Comparison of ENCODE assay signal across 23 mouse cellular contexts in genomic region chr3:114570978-114571377, GRCm38 (mm10).
A peak's percentile ranks its signal among the peaks of the same experiment; 100 is the strongest.
DNase-seq lines count a peak whose midpoint lies in the region; ATAC-seq and TF ChIP-seq lines count a peak whose summit lies in the region.
"Had no signal": no experiment of that assay in that cellular context is flagged by ENCODE, and none has a peak within 500 bp of the region (broad histone marks: within the 10 kb centered on the region; RNA-seq: fewer than 3 reads in every experiment).

No protein-coding gene starts in this region.

- no peak for TF ChIP-seq EP300 in liver, postnatal 0 days (IDR thresholded peaks at IDR 0.05; ENCODE audit: low read depth)

- H3K4me1 ChIP-seq in liver, postnatal 0 days (ENCODE audit: insufficient read depth): no peaks in the 10 kb centered on the region
- no peaks in the 10 kb centered on the region for H3K4me1 ChIP-seq in liver, embryonic 12.5 days
- H3K4me1 ChIP-seq: forebrain, embryonic 12.5 days; forebrain, embryonic 15.5 days; heart, embryonic 10.5 days; heart, embryonic 13.5 days had no signal

- H3K27me3 ChIP-seq in liver, postnatal 0 days (ENCODE audit: insufficient read depth, low read length): no peaks in the 10 kb centered on the region
- H3K27me3 ChIP-seq in liver, embryonic 12.5 days (replicated peaks): no peaks in the 10 kb centered on the region
- H3K27me3 ChIP-seq: forebrain, embryonic 12.5 days; forebrain, embryonic 15.5 days; heart, embryonic 13.5 days; Patski had no signal

- no peak overlapping the region for H3K4me2 ChIP-seq in liver, postnatal 0 days (ENCODE audit: low read depth, low read length)
- no peak overlapping the region for H3K4me2 ChIP-seq in liver, embryonic 12.5 days
- H3K4me2 ChIP-seq: forebrain, embryonic 12.5 days; forebrain, embryonic 15.5 days; heart, embryonic 13.5 days; hindbrain, embryonic 14.5 days had no signal

- no peaks in the 10 kb centered on the region for H3K9me3 ChIP-seq in liver, postnatal 0 days (ENCODE audit: low read length)
- H3K9me3 ChIP-seq in liver, embryonic 12.5 days (replicated peaks): no peaks in the 10 kb centered on the region
- H3K9me3 ChIP-seq: forebrain, embryonic 12.5 days; forebrain, embryonic 15.5 days; heart, embryonic 10.5 days; heart, embryonic 13.5 days had no signal

- H3K9ac ChIP-seq in liver, postnatal 0 days (replicated peaks): no peak overlapping the region
- no peak overlapping the region for H3K9ac ChIP-seq in liver, embryonic 12.5 days
- H3K9ac ChIP-seq: forebrain, embryonic 12.5 days; forebrain, embryonic 15.5 days; heart, embryonic 13.5 days; hindbrain, embryonic 14.5 days had no signal

- peak; percentile 13 for DNase-seq in liver, postnatal 0 days
- DNase-seq in NIH3T3 (ENCODE audit: low read depth): peak; percentile 3
- DNase-seq in fat pad, adult 2 months (ENCODE audit: extremely low read depth, low read depth, low spot score): peak; percentile 76
- DNase-seq in c-Kit-positive CD71-positive TER-119-positive erythroid progenitor cells, embryonic 14.5 days (ENCODE audit: low spot score): no peak
- no peak for DNase-seq in spleen, postnatal 14 days (ENCODE audit: low spot score in 2 of 2)
- DNase-seq: adrenal gland, adult 8-10 months; adrenal gland, postnatal 25 days; cerebellum, adult 18-20 months; cerebellum, adult 9-10 months; cerebellum, postnatal 14 days; gastrocnemius, postnatal 25 days; heart, adult 2 months; heart, postnatal 14 days; heart, postnatal 4 days had no signal

- no peak for TF ChIP-seq CTCF in liver, postnatal 0 days (IDR thresholded peaks at IDR 0.05; ENCODE audit: low read depth)

- H3K4me3 ChIP-seq in liver, postnatal 0 days (ENCODE audit: low read depth, low read length): no peak overlapping the region
- no peak overlapping the region for H3K4me3 ChIP-seq in liver, embryonic 12.5 days
- H3K4me3 ChIP-seq: forebrain, embryonic 12.5 days; forebrain, embryonic 15.5 days; heart, adult 2 months; heart, embryonic 10.5 days; heart, embryonic 13.5 days had no signal

- H3K27ac ChIP-seq in liver, postnatal 0 days (ENCODE audit: low read depth): no peak overlapping the region
- H3K27ac ChIP-seq in liver, embryonic 12.5 days: no peak overlapping the region
- H3K27ac ChIP-seq: forebrain, embryonic 12.5 days; forebrain, embryonic 15.5 days; heart, adult 2 months; heart, embryonic 10.5 days; heart, embryonic 13.5 days; hindbrain, embryonic 14.5 days; hindbrain, postnatal 0 days had no signal

- H3K36me3 ChIP-seq in liver, postnatal 0 days (replicated peaks; ENCODE audit: insufficient read depth, low read length): no peaks in the 10 kb centered on the region
- no peaks in the 10 kb centered on the region for H3K36me3 ChIP-seq in liver, embryonic 12.5 days
- H3K36me3 ChIP-seq: forebrain, embryonic 12.5 days; forebrain, embryonic 15.5 days; heart, embryonic 10.5 days; heart, embryonic 13.5 days had no signal

- 77% methylated on average over 2 of the region's 2 CpGs for WGBS in liver, postnatal 0 days (ENCODE audit: insufficient replicate concordance)
- WGBS in liver, embryonic 12.5 days (ENCODE audit: insufficient replicate concordance): 78% methylated on average over 2 of the region's 2 CpGs

- ATAC-seq in liver, postnatal 0 days: peak; percentile 96
- ATAC-seq in liver, embryonic 12.5 days: no peak
- ATAC-seq: forebrain, embryonic 15.5 days; hindbrain, postnatal 0 days; inflammation-experienced regulatory T-cells, adult 6 months; Patski had no signal

Comparison
In these comparisons a context has a peak if more than half of its experiments do, and no peak if none do; other contexts are left out.
1. DNase-seq: peak in liver, postnatal 0 days (single experiment), NIH3T3 (single experiment) and fat pad, adult 2 months (single experiment); none in c-Kit-positive CD71-positive TER-119-positive erythroid progenitor cells, embryonic 14.5 days (single experiment) and spleen, postnatal 14 days (0 of 2).